Mouse (Mus musculus) stomach, postnatal 0 days (tissue): ENCODE results near the gene Tmem121b.

Experiments used
- CTCF ChIP-seq: IDR thresholded peaks from 2 replicates; pipeline ENCODE4 v1.5.1; 2016; ENCODE audit warnings: antibody characterized with exemption, low read depth, mild to moderate bottlenecking, moderate library complexity
- EP300 ChIP-seq: optimal IDR thresholded peaks from 2 replicates; pipeline ENCODE3; 2016; ENCODE audit warnings: antibody characterized with exemption

DNA sequence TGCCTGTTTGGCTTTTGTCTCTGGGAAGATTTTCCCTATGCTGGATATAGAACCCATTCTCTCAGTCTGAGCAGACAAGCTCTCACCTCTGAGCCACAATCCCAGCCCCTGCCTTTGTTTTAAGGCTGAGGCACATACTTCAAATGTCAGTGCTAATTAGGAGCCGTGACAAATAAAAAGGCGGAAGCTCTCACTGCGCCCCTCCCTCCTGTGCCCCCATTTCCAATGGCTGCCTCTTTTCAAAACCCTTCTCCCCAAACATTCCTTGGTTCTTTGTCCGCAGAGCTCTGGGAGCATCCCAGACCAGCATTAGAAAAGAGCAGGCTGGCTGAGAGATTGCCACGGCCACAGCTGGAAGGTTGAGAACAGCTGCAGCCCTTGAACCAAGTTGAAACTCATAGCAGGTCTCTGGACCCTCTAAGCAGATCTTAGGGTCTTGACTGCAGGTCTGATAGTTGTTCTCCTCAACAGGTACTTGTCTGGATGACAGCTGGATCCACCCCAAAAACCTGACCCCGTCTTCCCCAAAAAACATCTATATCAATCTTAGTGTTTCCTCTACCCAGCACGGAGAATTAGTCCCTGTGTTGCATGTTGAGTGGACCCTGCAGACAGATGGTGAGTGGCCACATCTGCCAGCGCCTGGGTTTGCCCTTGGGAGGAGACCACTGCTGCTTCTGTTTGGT, 21.0 kb downstream of the Tmem121b start:
- TF ChIP-seq CTCF (no peak), EP300 (no peak)
